In the genomic region with DNA sequence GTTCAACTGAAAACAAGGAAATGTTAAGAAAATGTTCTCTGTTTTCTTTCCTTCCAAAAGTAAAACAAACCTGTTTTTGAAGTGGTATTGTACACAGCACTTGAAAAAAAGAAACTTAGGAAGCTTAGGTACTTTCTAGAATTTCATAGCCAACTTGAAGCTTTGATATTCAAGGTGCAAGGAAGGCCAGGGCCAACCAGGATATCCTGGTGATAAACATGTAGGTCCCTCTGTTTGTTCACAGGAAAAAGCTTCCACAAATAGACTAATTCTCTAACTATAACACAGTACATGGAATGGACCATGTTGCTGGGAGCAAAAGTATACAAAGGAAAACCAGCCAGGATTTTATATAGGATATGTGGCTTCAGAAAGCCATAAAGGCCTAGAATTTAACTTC, we compare ENCODE assay signal across 16 mouse cellular contexts. TPM values are rescaled to one million over a fixed set of nuclear protein-coding genes. Genes with fewer than 3 reads are reported as not detected.
A peak's percentile ranks its signal among the peaks of the same experiment; 100 is the strongest.
DNase-seq lines count a peak whose midpoint lies in the region; ATAC-seq and TF ChIP-seq lines count a peak whose summit lies in the region.
"Had no signal": no experiment of that assay in that cellular context is flagged by ENCODE, and none has a peak within 500 bp of the region (broad histone marks: within the 10 kb centered on the region; RNA-seq: fewer than 3 reads in every experiment).

No protein-coding gene starts in this region.

- no peak overlapping the region for H3K4me2 ChIP-seq in heart, embryonic 15.5 days
- H3K4me2 ChIP-seq in lung, embryonic 15.5 days = no peak overlapping the region
- H3K4me2 ChIP-seq in heart, postnatal 0 days (ENCODE audit: low read depth, low read length) = no peak overlapping the region
- H3K4me2 ChIP-seq in liver, embryonic 15.5 days = peak overlapping the region; percentile 51
- no peak overlapping the region for H3K4me2 ChIP-seq in forebrain, embryonic 13.5 days
- H3K4me2 ChIP-seq: forebrain, embryonic 12.5 days; hindbrain, embryonic 14.5 days; limb, embryonic 15.5 days had no signal

- no peak for ATAC-seq in heart, embryonic 15.5 days (replicated peaks; ENCODE audit: insufficient number of reproducible peaks, insufficient read depth, low FRiP score, low read depth)
- ATAC-seq in lung, embryonic 15.5 days (ENCODE audit: borderline replicate concordance, extremely low read depth, low FRiP score, low TSS enrichment) = no peak
- no peak for ATAC-seq in heart, postnatal 0 days (ENCODE audit: insufficient read depth, low read depth)
- ATAC-seq in liver, embryonic 15.5 days (ENCODE audit: insufficient read depth) = no peak
- no peak for ATAC-seq in forebrain, embryonic 13.5 days
- ATAC-seq: Patski had no signal

- no peak for TF ChIP-seq CTCF in heart, postnatal 0 days (IDR thresholded peaks at IDR 0.05; ENCODE audit: low read depth)

- TF ChIP-seq EP300 in heart, postnatal 0 days (IDR thresholded peaks at IDR 0.05; ENCODE audit: low read depth) = no peak

- H3K4me1 ChIP-seq in heart, embryonic 15.5 days (replicated peaks) = peaks cover 29% of the 10 kb centered on the region
- H3K4me1 ChIP-seq in lung, embryonic 15.5 days = peaks cover 25% of the 10 kb centered on the region
- peaks cover 46% of the 10 kb centered on the region for H3K4me1 ChIP-seq in heart, postnatal 0 days (ENCODE audit: control insufficient read depth, insufficient read depth)
- H3K4me1 ChIP-seq in liver, embryonic 15.5 days (replicated peaks) = peaks cover 62% of the 10 kb centered on the region
- peaks cover 8% of the 10 kb centered on the region; the same call in 1 of the 2 replicates for H3K4me1 ChIP-seq in forebrain, embryonic 13.5 days

- peak overlapping the region; percentile 20; the same call in 1 of the 2 replicates for H3K27ac ChIP-seq in heart, embryonic 15.5 days
- peak overlapping the region; percentile 60 for H3K27ac ChIP-seq in lung, embryonic 15.5 days
- peak overlapping the region; percentile 55 for H3K27ac ChIP-seq in heart, postnatal 0 days (ENCODE audit: low read depth)
- peak overlapping the region; percentile 93 for H3K27ac ChIP-seq in liver, embryonic 15.5 days (replicated peaks)
- no peak overlapping the region for H3K27ac ChIP-seq in forebrain, embryonic 13.5 days
- H3K27ac ChIP-seq: forebrain, embryonic 12.5 days; limb, embryonic 15.5 days had no signal

- peaks cover 9% of the 10 kb centered on the region for H3K36me3 ChIP-seq in heart, embryonic 15.5 days
- H3K36me3 ChIP-seq in lung, embryonic 15.5 days = no peaks in the 10 kb centered on the region
- H3K36me3 ChIP-seq in heart, postnatal 0 days (replicated peaks; ENCODE audit: control insufficient read depth, insufficient read depth, low read length) = peaks cover 17% of the 10 kb centered on the region
- peaks cover 17% of the 10 kb centered on the region for H3K36me3 ChIP-seq in liver, embryonic 15.5 days (replicated peaks)
- no peaks in the 10 kb centered on the region for H3K36me3 ChIP-seq in forebrain, embryonic 13.5 days (ENCODE audit: poor library complexity, severe bottlenecking)
- H3K36me3 ChIP-seq: forebrain, embryonic 12.5 days; limb, embryonic 15.5 days had no signal

- no peak overlapping the region for H3K4me3 ChIP-seq in heart, embryonic 15.5 days
- H3K4me3 ChIP-seq in lung, embryonic 15.5 days = no peak overlapping the region
- no peak overlapping the region for H3K4me3 ChIP-seq in heart, postnatal 0 days (ENCODE audit: low read depth, low read length)
- no peak overlapping the region for H3K4me3 ChIP-seq in liver, embryonic 15.5 days (replicated peaks)
- no peak overlapping the region for H3K4me3 ChIP-seq in forebrain, embryonic 13.5 days
- H3K4me3 ChIP-seq: forebrain, embryonic 12.5 days; limb, embryonic 15.5 days had no signal

- no peaks in the 10 kb centered on the region for H3K27me3 ChIP-seq in heart, embryonic 15.5 days
- no peaks in the 10 kb centered on the region for H3K27me3 ChIP-seq in lung, embryonic 15.5 days
- no peaks in the 10 kb centered on the region for H3K27me3 ChIP-seq in heart, postnatal 0 days (ENCODE audit: control insufficient read depth, insufficient read depth, low read length)
- H3K27me3 ChIP-seq in liver, embryonic 15.5 days = no peaks in the 10 kb centered on the region
- peaks cover 4% of the 10 kb centered on the region; the same call in 1 of the 2 replicates for H3K27me3 ChIP-seq in forebrain, embryonic 13.5 days
- H3K27me3 ChIP-seq: limb, embryonic 15.5 days; Patski had no signal

- no peaks in the 10 kb centered on the region for H3K9me3 ChIP-seq in heart, embryonic 15.5 days (replicated peaks)
- H3K9me3 ChIP-seq in lung, embryonic 15.5 days = no peaks in the 10 kb centered on the region
- no peaks in the 10 kb centered on the region for H3K9me3 ChIP-seq in heart, postnatal 0 days (replicated peaks; ENCODE audit: control insufficient read depth, low read length)
- no peaks in the 10 kb centered on the region for H3K9me3 ChIP-seq in liver, embryonic 15.5 days (replicated peaks)
- H3K9me3 ChIP-seq in forebrain, embryonic 13.5 days (replicated peaks) = no peaks in the 10 kb centered on the region
- H3K9me3 ChIP-seq: forebrain, embryonic 12.5 days; limb, embryonic 15.5 days had no signal

- intact Hi-C loops in heart, postnatal 36 days (cut with DNase I) = loop anchor here (2.0 to 5.0 kb wide), 2 partner anchors 26 to 34 kb away; no protein-coding TSS in a partner anchor

- DNase-seq in heart, postnatal 36 days = no peak
- no peak for DNase-seq in lung, postnatal 25 days (ENCODE audit: low spot score)
- no peak for DNase-seq in heart, postnatal 0 days (ENCODE audit: low spot score)
- no peak for DNase-seq in cerebellum, adult 11 months
- DNase-seq: cerebellum, adult 9-11 months; kidney, adult 9 months; midbrain, embryonic 14.5 days; spleen, adult 18-20 months had no signal

- H3K9ac ChIP-seq in heart, embryonic 15.5 days = no peak overlapping the region
- H3K9ac ChIP-seq in lung, embryonic 15.5 days = no peak overlapping the region
- no peak overlapping the region for H3K9ac ChIP-seq in heart, postnatal 0 days (replicated peaks; ENCODE audit: low read depth, low read length)
- peak overlapping the region; percentile 37; the same call in 1 of the 2 replicates for H3K9ac ChIP-seq in liver, embryonic 15.5 days
- H3K9ac ChIP-seq in forebrain, embryonic 13.5 days = no peak overlapping the region
- H3K9ac ChIP-seq: forebrain, embryonic 12.5 days; hindbrain, embryonic 14.5 days; limb, embryonic 15.5 days had no signal

RNA-seq across cellular contexts. Expression of a gene that starts 27.3 kb away (rescaled TPM):
- polyA plus RNA-seq in heart, embryonic 15.5 days (2015; fragmentation: Nextera tagmentation; extraction: Ambion mirVana) = 16.5 and 17.5 TPM in 2 replicates
- total RNA-seq in heart, postnatal 36 days (2021) = 10 to 100 TPM; 40.2 to 43.7 TPM
- polyA plus RNA-seq in lung, embryonic 15.5 days (2015; fragmentation: Nextera tagmentation; extraction: Ambion mirVana) = 27.3 and 29.7 TPM in 2 replicates
- total RNA-seq in heart, postnatal 0 days (2014; rRNA removed; ENCODE audit: low replicate concordance) = 7.8 and 7.9 TPM in 2 replicates
- polyA plus RNA-seq in heart, postnatal 0 days (2015; fragmentation: Nextera tagmentation; extraction: Ambion mirVana) = 14.7 and 17.2 TPM in 2 replicates
- 25.7 and 26.7 TPM in 2 replicates for polyA plus RNA-seq in liver, embryonic 15.5 days (2015; fragmentation: Nextera tagmentation; extraction: Ambion mirVana)
- polyA plus RNA-seq in forebrain, embryonic 13.5 days (2015; fragmentation: Nextera tagmentation; extraction: Ambion mirVana) = 5.3 and 5.7 TPM in 2 replicates
